Mouse (Mus musculus) intestine, postnatal 0 days (tissue): ENCODE data around the gene Actn4. TPM values are rescaled to one million over a fixed set of nuclear protein-coding genes. Genes with fewer than 3 reads are reported as not detected.

Source experiments
- ATAC-seq: fragments of 200-750 bp; cut with Nextera tagmentation; 2 replicates; pipeline ENCODE4 v1.8.0; 2017; ENCODE audit warnings: mild to moderate bottlenecking, moderate TSS enrichment, moderate library complexity
- H3K27ac ChIP-seq: fragments of 300-500 bp; sonication (generic); 2 replicates; pipeline ENCODE4 v1.5.1; 2014; ENCODE audit warnings: mild to moderate bottlenecking, low read depth, low read length, moderate library complexity
- H3K27me3 ChIP-seq: fragments of 300-500 bp; sonication (generic); replicated peaks from 2 replicates; pipeline ENCODE4 v1.6.1; 2014; ENCODE audit warnings: low read length, mixed read lengths; ENCODE audit not compliant: control insufficient read depth, insufficient read depth
- H3K36me3 ChIP-seq: fragments of 300-500 bp; sonication (generic); 2 replicates; pipeline ENCODE4 v1.6.1; 2014; ENCODE audit warnings: mild to moderate bottlenecking, moderate library complexity; ENCODE audit not compliant: control insufficient read depth, insufficient read depth
- H3K4me1 ChIP-seq: fragments of 300-500 bp; sonication (generic); replicated peaks from 2 replicates; pipeline ENCODE4 v1.6.1; 2014; ENCODE audit warnings: antibody characterized with exemption, low read length, mixed read lengths; ENCODE audit not compliant: control insufficient read depth, insufficient read depth
- H3K4me2 ChIP-seq: fragments of 300-500 bp; sonication (generic); replicated peaks from 2 replicates; pipeline ENCODE4 v1.6.1; 2014; ENCODE audit warnings: low read depth, mild to moderate bottlenecking, moderate library complexity
- H3K4me3 ChIP-seq: fragments of 300-500 bp; sonication (generic); 2 replicates; pipeline ENCODE4 v1.5.1; 2014; ENCODE audit warnings: low read depth, low read length
- H3K9ac ChIP-seq: fragments of 300-500 bp; sonication (generic); 2 replicates; pipeline ENCODE4 v1.6.1; 2014; ENCODE audit warnings: mild to moderate bottlenecking, low read depth, low read length
- H3K9me3 ChIP-seq: fragments of 300-500 bp; sonication (generic); 2 replicates; pipeline ENCODE4 v1.6.1; 2016; ENCODE audit warnings: mixed run types; ENCODE audit not compliant: control insufficient read depth
- CTCF ChIP-seq: sonication (generic); IDR thresholded peaks from 2 replicates; pipeline ENCODE4 v1.5.1; 2016; ENCODE audit warnings: low read depth, mild to moderate bottlenecking, control low read depth, antibody characterized with exemption, moderate library complexity
- WGBS: fragments of 180-500 bp; shearing (Covaris S2); extraction: QIAGEN DNeasy Blood & Tissue Kit; methylation state at CpG from one replicate; pipeline ENCODE4 v1.1.7; 2014; 5-methylcytosine and 5-hydroxymethylcytosine counted together
- polyA plus RNA-seq: library from polyadenylated mRNA; unstranded; fragments of >200 nt; fragmentation: Nextera tagmentation; extraction: Ambion mirVana; gene quantifications from 2 replicates; pipeline ENCODE4 v1.2.1, GENCODE M21; 2015

Actn4 gene
- polyA plus RNA-seq, 1 experiment from 2014 or later = 293 TPM

- Histone ChIP-seq H3K4me2 (peak overlapping the region; percentile 42; the same call in 1 of the 2 replicates), H3K27ac (peak overlapping the region; percentile 93), H3K36me3 (peaks cover 10% of the 10 kb centered on the region), H3K27me3 (no peaks in the 10 kb centered on the region), H3K9me3 (no peaks in the 10 kb centered on the region), H3K9ac (0 out of 2 replicates have a peak overlapping the region, but pooled peaks have one; percentile 1), H3K4me3 (no peak overlapping the region), H3K4me1 (peaks cover 31% of the 10 kb centered on the region)
- 14% methylated on average over 4 of the region's 4 CpGs for WGBS
- no peak for TF ChIP-seq CTCF
- ATAC-seq = no peak
Measured at GRCm38 (mm10) chr7:28923865-28924291, 38.3 kb downstream of the Actn4 start.

GRCm38 (mm10) chr7:28922606-28923005 lies 39.5 kb downstream of the Actn4 start:
- no peak for TF ChIP-seq CTCF
- Histone ChIP-seq H3K4me1 (peaks cover 33% of the 10 kb centered on the region), H3K27me3 (no peaks in the 10 kb centered on the region), H3K9me3 (no peaks in the 10 kb centered on the region), H3K36me3 (peaks cover 18% of the 10 kb centered on the region), H3K27ac (peak overlapping the region; percentile 65), H3K4me2 (no peak overlapping the region), H3K9ac (no peak overlapping the region), H3K4me3 (no peak overlapping the region)
- no peak for ATAC-seq
- WGBS = 60% methylated on average over 4 of the region's 4 CpGs

GRCm38 (mm10) chr7:28921722-28922465 lies 40.2 kb downstream of the Actn4 start:
- H3K9me3 ChIP-seq = no peaks in the 10 kb centered on the region
- 61% methylated on average over 8 of the region's 8 CpGs for WGBS

GRCm38 (mm10) chr7:28921178-28921577 lies 41.0 kb downstream of the Actn4 start:
- peak overlapping the region; percentile 65 for H3K27ac ChIP-seq
- H3K9me3 ChIP-seq = no peaks in the 10 kb centered on the region
- WGBS = 62% methylated on average over 3 of the region's 3 CpGs
- H3K4me1 ChIP-seq = peaks cover 25% of the 10 kb centered on the region
- no peaks in the 10 kb centered on the region for H3K27me3 ChIP-seq
- no peak for ATAC-seq
- no peak for TF ChIP-seq CTCF
- no peak overlapping the region for H3K4me3 ChIP-seq
- H3K9ac ChIP-seq = no peak overlapping the region
- H3K4me2 ChIP-seq = no peak overlapping the region
- peaks cover 22% of the 10 kb centered on the region for H3K36me3 ChIP-seq

More at GRCm38 (mm10) chr7:28921722-28922465, 40.2 kb downstream of the Actn4 start:
- Histone ChIP-seq H3K27ac (peak overlapping the region; percentile 65), H3K4me2 (no peak overlapping the region), H3K4me1 (peaks cover 30% of the 10 kb centered on the region), H3K27me3 (no peaks in the 10 kb centered on the region), H3K9ac (no peak overlapping the region), H3K4me3 (no peak overlapping the region), H3K36me3 (peaks cover 18% of the 10 kb centered on the region)
- no peak for TF ChIP-seq CTCF
- ATAC-seq = no peak

- H3K4me3 ChIP-seq = no peak overlapping the region
- no peak overlapping the region for H3K4me2 ChIP-seq
- H3K4me1 ChIP-seq = peaks cover 16% of the 10 kb centered on the region
- TF ChIP-seq CTCF = peak; percentile 38; the same call in 1 of the 2 replicates
- H3K9me3 ChIP-seq = no peaks in the 10 kb centered on the region
- WGBS = 28% methylated on average over 6 of the region's 6 CpGs
- H3K27ac ChIP-seq = peak overlapping the region; percentile 47
- no peaks in the 10 kb centered on the region for H3K27me3 ChIP-seq
- H3K9ac ChIP-seq = no peak overlapping the region
- no peak for ATAC-seq
- H3K36me3 ChIP-seq = peaks cover 35% of the 10 kb centered on the region
Measured at GRCm38 (mm10) chr7:28919815-28920214, 42.3 kb downstream of the Actn4 start.

GRCm38 (mm10) chr7:28918540-28918939 lies 43.6 kb downstream of the Actn4 start:
- H3K4me2 ChIP-seq = no peak overlapping the region
- no peak for TF ChIP-seq CTCF
- no peak overlapping the region for H3K9ac ChIP-seq
- no peaks in the 10 kb centered on the region for H3K27me3 ChIP-seq
- H3K4me3 ChIP-seq = no peak overlapping the region
- no peaks in the 10 kb centered on the region for H3K9me3 ChIP-seq
- peak overlapping the region; percentile 71 for H3K27ac ChIP-seq
- ATAC-seq = no peak
- WGBS = 37% methylated on average over 8 of the region's 8 CpGs
- peaks cover 48% of the 10 kb centered on the region for H3K36me3 ChIP-seq
- peaks cover 11% of the 10 kb centered on the region for H3K4me1 ChIP-seq
